Mouse (Mus musculus): Measurements from ENCODE around the gene Bcl2l12.

Gene Bcl2l12

DNA sequence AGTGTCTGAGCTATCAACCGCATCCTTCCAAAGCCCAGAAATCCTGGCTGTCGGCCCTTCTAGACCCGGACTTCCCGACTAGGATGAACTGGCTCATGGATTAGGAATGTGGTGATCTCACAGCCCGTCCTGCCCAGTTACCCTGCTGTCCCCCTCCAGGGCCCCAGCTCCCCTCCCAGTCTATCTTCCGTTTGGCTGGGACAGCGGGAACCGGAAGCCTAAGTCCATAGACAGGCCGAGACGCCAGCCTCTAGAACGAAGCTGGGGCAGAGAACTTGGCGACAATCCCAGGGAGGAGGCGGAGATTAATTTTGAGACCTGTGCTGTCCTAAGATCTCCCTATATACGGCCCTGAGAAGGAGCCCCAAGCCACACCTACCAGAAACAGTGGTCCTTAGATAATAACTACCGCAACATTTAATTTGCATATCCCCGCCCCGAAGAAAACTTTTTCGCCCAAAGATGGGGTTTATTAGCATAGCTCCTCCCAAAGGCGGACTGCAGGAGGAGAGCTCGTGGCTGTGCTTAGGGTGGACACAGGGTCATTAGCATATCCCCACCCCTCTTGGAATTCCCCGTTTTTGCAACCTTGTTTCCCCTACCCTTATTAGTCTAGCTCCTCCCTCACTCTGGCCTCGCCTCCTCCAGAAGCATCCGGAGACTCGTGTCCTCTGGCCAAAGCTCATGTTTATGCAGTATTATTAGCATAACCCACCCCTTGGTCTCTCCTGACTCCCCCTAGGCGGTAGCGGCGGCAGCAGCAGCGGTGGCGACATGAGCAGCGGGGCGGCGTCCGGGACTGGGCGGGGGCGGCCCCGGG lies 18.9 kb upstream of the Bcl2l12 start, which contains the start of gene Rras:
Gene Rras, plus strand, starts transcription at position 720 of the 820 bp plus-strand sequence.
- DNase-seq (ENCODE audit: low spot score): peak; percentile 99

DNA sequence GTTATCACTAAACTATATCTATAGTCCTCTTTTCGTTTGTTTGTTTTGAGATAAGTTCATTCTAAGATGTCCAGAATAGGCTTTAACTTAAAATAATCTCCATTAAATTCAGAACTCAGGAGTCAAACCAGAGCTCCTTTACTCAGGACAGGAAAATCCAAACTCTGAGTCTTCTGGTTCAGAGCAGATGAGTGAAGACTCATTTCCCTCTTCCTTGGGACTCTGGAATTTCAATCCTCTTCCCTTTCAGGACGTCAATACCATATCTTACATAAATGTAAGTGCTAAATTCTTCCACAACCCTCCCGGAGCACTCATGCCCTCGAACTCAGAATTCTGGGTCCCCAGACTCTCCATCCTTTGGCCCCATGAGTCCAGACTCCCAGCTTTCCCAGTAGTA lies 18.2 kb upstream of the Bcl2l12 start:
- DNase-seq (ENCODE audit: low spot score): no peak

DNA sequence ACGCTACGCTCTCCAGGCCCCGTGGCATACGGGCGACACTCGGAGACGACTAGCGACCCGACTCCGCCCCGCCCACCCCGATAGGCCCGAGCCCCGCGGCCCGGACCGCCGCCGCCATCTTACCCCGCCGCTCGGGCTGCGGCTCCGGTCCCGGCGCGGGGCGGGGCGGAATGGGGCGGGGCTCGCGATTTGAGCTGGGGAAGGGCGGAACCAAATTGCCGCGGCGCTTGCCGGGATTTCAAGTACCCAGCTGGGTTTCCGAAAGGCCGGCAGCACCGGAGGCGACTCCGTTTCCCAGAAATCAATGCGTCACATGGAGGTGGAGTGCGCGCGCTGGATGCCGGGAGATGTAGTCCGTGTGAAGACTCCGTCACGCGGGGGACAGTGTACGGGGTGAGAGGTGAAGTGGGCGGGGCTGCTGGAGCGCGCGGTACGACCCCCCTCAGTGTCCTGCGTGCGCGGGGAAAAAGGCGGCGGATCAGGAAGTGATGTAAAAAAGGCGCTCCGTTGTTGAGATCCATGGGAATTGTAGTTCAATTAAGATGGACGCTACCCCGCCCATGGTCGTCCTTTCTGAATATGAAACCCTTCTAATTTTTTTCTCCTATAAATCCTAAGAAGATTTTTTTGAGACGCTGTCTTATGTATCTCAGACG lies 17.6 kb upstream of the Bcl2l12 start, which contains the start of gene Scaf1:
Gene Scaf1, minus strand, starts transcription at position 407 of the 656 bp plus-strand sequence.
- DNase-seq (ENCODE audit: low spot score): peak; percentile 98

DNA sequence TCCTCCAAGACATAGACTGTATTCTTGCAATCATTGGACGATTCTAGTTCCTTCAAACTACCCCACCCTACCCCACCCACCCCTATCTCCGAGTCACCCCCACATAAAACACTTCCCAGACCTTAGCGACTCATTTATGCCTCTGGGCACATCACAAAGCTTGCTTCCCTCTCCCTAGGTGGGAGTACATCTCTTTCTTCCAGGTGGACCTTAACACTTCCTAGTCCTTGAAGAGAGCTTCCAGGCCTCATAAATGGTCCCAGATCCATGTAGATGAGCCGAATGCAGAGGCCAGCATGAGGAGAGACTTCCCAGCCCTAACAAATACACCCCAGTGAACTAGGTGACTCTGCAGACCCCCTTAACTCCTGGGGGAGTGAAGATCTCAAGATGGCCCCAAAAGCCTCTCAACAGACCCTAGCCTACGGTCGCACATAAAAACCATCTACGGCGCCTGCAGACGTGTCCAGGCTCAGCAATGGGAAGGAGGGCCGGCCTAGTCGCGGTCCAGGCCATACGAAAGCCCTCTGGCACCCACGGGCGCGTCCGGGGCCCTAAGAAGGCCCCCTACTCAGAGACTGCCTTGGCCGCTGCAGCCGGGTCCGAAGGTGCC lies 16.9 kb upstream of the Bcl2l12 start:
- DNase-seq (ENCODE audit: low spot score): no peak

DNA sequence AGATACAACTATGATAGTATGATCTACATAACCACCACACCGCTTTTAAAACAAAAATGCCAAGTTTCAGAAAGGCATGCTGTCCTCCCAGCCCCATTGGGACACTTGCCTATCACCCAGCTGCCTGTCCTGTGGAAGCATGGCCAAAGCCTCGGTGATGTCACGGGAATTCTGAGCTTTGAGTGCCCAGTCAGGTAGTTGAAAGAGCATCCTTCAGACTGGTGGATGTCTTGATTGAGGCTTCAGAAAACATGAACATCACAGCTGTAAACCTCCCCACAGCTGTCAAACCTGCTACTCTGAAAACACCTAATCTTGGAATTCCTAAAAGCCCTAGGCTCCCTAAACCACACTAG lies 15.6 kb upstream of the Bcl2l12 start:
- no peak for DNase-seq (ENCODE audit: low spot score)

DNA sequence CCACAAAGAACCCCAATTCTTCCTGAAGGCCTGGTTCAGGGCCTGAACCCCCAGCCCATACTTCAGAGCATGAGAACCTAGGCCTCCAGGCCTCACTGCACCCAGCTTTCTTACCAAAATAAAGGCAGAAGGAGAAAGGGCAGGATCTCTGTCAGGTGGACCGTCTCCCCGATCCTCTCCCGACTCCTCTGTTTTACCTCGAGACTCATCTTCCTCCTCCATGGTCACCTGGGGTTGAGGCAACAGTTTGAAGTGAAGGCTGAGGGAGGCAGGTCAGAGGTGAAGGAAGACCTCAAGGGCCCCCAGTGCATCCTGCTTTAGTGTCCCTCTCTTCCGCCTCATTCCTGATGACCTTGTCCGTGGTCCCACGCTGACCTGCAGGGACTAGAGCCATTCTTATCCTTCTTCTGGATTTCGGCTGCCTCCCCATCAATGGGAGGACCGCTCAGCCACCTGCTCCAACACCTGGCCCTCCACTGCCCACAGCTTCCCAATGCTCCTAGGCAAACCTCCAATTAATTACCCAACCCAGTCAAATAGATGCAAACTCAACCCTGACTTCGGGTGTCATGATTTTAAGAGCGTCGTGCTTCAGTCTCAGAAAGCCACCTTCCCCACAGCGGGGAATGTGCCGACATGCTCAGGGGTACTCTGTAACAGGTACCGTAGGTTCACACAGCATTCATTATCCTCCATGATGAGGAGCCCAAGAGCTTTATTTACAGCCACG lies 15.0 kb upstream of the Bcl2l12 start:
- no peak for DNase-seq (ENCODE audit: low spot score)

DNA sequence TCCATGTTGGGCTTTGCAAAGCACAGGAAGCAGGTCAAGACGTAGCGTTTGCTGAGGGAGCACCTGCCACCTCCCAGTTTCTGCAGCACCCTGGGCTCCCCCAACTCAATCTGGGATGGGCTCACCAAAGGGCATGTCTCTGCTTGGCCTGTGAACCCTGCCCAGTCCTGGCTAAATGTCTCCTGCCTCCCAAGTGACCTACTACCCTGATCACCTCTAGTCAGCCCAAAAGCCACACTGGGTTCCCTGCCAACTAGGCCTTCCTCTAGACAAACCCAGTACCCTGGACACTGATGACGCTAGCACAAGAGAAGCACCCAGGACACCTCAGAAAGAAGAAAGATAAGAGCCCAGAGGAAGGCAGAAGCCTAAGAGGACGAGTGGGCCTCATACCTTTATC lies 14.3 kb upstream of the Bcl2l12 start:
- peak; percentile 58 for DNase-seq (ENCODE audit: low spot score)

DNA sequence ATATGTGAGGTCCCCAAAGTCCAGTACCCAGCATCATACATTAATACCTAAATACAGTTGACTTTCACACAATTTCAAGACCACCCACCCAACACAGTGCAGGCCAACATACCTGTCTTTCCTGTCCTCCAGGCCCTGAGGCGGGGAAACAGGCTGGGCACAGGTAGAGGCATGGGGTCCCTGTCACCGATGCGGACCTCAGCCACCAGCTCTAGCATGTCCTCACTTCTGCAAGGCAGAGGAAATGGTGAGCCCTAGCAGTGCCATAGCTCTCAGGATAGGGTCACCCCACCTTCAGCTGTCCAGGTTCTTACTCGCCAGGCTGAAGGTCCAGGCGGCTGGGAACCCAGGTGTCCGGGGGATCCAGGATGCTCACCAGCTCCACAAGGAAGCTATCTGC lies 13.5 kb upstream of the Bcl2l12 start:
- no peak for DNase-seq (ENCODE audit: low spot score)

DNA sequence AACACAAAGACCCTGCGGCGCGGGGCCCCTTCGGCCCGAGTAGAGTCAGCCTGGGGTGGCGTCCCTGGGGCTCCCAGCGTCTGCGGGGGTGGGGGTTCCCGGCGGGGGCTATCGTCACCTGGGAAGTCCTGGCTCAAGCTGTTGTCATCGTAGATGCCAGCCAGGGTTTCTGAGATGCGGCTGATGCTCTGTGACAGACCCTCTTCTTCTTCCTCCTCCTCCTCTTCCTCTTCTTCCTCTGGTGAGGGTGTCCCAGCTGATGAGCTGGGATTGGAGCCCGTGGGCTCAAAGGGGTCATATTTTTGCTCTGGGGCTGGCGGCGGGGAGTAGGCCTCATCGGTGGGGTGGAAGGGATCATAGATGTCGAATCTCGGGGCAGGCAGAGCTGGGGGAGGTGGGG lies 9.9 kb upstream of the Bcl2l12 start:
- DNase-seq (ENCODE audit: low spot score): no peak

DNA sequence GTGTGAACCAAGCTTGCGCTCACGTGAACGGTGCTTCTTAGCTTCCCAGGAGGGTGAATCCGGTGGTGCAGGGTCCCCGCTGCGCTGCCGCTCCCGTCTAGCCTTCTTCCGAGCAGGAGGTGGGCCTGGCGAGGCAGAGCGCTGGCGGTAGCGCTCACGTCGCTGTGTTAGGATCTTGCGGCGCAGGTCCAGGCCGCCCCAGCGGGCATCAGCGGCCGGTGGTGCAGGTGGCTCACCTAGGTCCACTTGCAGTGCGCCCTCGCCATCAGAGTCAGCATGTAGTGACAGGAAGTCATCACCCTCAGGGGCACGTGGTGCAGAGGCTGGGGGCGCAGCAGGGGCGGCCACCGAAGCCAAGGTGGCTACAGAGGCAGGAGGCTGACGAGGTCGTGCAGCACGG lies 9.3 kb upstream of the Bcl2l12 start:
- DNase-seq (ENCODE audit: low spot score): no peak

DNA sequence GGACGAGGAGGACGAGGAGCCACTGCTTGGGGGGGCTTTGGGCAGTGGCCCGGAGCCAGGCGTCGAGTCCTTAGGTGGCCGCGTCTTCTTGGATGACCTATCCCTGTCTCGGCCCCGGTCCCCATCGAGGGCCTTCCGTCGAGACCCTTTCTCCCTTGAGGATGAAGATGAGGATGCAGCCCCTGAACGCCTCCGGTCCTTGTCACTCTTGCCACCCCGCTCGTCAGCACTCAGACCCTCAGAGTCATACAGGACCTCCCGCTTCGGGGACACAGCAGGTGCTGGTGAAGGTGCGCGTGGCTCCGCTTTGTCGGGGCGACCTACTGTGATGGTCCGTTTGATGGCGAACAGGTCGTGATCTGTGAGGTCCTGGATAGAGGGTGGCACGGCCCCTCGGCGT lies 8.6 kb upstream of the Bcl2l12 start:
- no peak for DNase-seq (ENCODE audit: low spot score)

DNA sequence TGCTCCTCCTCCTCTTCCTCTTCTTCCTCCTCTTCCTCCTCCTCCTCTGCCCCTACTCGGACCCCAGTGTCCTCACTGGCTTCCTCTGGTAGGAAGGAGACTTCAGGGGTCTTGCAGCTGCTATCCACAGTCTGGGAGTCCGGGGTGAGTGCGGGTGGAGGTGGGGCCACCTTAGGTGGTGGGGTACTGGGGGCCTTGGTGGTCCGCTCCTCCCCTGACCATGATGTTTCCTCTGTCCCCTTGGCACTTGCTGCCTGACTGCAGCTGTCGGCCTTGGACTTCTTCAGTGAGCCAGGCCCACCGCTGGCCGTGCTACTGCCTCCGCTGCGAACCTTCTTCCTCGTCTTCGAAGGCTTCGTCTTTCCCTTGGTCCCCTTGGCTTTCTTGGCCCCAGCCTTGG lies 8.0 kb upstream of the Bcl2l12 start:
- no peak for DNase-seq (ENCODE audit: low spot score)

DNA sequence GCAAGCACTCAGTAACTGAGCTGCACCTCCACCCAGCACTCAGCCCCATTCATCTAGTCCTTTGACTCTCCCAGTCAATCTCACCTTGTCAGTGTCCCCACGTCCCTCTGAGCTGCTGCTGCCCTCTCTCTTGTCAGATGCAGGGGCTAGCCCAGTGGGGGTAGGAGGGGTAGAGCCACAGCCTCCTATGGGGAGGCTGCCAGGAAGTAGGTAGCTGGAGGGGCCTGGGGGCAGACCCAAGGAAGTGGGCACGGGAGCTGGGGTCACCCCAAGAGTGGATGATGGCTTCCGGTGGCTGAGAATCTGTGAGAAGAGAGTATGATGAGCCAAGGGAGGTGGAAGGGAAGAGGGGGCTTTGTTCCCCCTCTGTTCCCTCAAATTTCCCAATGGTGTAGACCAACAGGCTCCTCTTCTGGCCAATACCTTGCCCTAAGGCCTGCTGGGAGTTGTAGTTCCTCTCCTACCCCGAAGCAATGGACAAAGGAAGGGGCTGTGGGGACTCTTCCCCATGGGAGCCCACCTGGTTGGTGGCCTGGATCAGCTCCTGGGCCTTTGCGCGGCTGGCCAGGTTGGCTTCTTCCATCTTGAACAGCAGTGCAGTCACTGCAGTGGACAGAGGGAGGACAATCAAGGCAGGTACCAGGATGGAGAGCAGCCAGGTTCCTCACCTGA lies 6.9 kb upstream of the Bcl2l12 start:
- DNase-seq (ENCODE audit: low spot score): no peak

DNA sequence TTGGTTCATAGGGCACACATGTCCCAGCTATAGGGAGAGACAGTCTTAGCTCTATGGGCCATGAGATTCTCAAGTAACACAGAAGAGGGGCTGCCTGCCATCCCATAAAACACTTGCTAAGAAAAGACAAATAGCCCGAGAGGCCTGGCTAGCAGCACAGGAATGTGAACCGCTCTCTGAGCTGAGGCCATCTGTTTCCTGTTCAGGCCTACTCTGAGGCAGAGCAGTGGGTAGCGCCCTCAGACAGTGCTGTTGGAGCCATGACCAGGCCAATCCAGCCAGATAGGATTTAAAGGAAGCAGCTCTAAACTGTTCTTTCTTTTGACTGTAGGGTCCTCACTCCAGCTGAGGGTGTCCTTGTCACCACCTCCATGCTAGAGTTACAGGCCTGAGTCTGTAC lies 6.0 kb upstream of the Bcl2l12 start:
- no peak for DNase-seq (ENCODE audit: low spot score)

DNA sequence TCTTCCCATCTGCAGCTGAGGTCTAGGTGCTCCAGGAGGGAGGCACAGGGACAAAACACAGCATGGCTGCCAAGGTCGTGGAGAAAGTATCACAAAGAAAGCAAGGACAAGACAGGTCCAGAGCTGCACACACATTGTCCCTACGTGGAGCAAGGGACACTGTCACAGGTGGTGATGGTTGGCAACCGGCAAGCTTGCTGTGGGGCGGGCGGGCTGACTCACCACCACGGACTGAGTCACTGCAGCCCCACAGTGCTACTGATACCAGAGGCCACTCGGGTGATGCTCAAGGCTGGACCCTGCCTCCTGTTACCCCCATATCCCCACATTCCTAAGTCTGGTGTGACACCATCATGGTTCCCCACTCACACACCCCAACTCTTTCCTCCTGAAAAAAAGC lies 3.9 kb upstream of the Bcl2l12 start:
- DNase-seq (ENCODE audit: low spot score): no peak

DNA sequence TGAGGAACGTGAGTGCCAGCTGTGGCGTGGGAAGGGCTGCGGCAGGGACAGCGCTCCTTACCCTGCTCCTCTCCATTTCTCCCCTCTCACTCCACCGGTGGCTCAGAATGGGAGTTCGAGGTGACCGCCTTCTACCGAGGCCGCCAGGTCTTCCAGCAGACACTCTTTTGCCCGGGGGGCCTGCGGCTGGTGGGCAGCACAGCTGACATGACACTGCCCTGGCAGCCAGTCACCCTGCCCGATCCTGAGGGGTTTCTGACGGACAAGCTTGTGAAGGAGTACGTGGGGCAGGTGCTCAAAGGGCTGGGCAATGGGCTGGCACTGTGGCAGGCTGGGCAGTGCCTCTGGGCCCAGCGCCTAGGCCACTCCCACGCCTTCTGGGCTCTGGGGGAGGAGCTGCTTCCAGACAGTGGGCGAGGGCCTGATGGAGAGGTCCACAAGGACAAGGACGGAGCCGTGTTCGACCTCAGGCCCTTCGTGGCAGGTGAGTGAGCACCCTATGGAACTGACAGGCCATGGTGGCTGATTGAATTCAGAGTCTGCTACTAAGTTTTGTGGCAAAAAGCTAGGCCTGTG lies 2.1 kb upstream of the Bcl2l12 start:
- no peak for DNase-seq (ENCODE audit: low spot score)

DNA sequence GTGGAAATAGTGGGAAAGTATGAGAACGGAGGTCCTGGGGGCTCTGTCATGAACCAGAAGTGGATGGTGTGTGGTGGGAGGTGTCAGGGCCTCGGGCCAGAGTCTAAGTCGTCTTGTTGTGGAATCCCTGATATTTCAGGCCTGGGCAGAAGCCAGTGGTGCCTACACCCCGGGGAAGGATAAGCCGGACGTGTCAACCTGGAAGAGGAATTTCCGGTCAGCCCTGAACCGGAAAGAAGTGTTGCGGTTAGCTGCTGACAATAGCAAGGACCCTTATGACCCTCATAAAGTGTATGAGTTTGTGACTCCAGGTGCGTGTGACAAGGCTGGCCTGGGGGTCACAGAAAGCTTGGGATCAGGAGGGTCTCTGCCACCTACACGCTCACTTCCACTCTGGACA lies 1.2 kb upstream of the Bcl2l12 start:
- DNase-seq (ENCODE audit: low spot score): no peak

DNA sequence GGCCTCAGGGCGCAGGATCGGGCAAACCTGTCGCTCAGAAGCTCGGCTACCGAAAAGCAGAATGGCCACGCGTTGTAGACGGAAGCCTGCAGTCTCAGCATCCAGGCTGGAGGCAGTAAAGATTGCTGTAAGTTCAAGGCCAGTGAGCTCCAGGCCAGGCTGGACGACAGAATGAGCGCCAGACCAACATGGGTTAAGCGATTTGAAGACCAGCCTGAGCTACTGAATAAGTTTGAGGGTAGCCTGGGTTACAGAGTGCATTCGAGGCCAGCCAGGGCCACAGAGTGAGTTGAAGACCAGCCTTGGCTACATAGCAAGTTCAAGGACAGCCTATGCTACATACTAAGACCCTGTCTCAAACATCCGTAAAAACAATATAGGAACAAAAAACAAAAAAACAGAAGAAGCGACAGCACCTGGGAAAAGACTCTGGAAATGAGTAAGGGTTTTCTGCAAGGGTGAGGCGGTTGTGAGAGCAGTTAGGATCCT lies 528 bp downstream of the Bcl2l12 start:
- no peak for DNase-seq (ENCODE audit: low spot score)

DNA sequence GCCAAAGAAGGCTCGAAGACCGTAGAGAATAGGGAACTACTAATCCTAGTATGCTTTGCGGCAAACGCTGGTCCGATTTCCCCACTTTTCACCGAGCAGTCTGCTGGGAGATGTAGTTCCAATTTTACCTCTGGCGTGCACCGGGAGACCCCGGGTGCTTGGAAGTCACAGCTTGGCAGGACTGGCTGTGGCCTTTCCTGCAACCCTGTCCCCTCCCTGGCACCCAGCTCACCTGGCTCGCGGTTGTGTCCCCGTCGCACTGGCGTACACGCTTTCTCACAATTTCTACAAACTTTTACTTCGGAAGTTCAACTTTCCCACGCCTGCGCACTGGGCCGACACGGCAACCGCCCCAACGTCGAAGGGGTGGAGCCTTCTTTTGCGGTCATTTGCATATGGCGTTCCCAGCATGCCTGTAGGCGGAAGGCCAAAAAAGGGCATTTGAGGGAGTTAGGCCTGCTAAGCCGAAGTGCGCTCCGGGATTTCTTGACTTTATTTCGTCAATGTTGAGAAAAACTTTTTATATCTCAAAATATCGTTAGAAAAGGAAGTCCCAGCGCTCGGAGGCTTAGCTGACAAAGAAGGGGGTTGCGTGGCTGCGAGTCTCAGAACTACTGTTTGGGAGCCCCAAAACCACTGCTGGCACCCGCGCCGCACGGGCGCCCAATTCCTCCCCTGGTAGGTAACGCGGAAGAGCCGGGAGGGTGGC lies 1.1 kb downstream of the Bcl2l12 start, which contains the start of gene Irf3:
Gene Irf3, plus strand, starts transcription at position 418 of the 709 bp plus-strand sequence.
- peak; percentile 97 for DNase-seq (ENCODE audit: low spot score)

DNA sequence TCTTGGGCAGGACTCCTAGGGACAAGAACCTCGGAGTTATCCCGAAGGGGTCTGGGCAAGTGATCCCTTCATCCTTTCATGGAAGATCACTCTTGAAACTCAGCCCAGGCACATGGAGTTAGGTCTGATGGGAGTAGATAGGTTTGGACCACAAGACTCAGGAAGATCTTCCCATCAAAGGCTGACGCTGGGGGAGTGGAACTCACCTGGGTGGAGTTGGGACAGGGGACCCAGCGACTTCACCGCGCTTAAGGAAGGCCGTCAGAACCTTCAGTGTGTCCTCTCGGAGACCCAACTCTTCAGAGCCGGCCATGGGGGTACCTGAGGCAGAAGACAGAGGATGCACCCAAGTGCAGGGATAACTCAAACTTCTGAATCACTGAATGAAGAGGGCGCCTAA lies 1.8 kb downstream of the Bcl2l12 start:
- no peak for DNase-seq (ENCODE audit: low spot score)

Data from adipocyte (in vitro differentiated cells).